Comparison of ENCODE assay signal across 24 mouse cellular contexts in genomic region chr8:92029954-92030353, GRCm38 (mm10).
DNase-seq lines count a peak whose midpoint lies in the region; ATAC-seq and TF ChIP-seq lines count a peak whose summit lies in the region.
"Had no signal": no experiment of that assay in that cellular context is flagged by ENCODE, and none has a peak within 500 bp of the region (broad histone marks: within the 10 kb centered on the region; RNA-seq: fewer than 3 reads in every experiment).

No protein-coding gene starts in this region.

- no peak overlapping the region for H3K4me2 ChIP-seq in forebrain, postnatal 0 days (ENCODE audit: low read depth)
- 0 out of 2 replicates have a peak overlapping the region, but pooled peaks have one; percentile 21 for H3K4me2 ChIP-seq in hindbrain, embryonic 12.5 days (replicated peaks)
- H3K4me2 ChIP-seq in midbrain, embryonic 11.5 days = no peak overlapping the region
- H3K4me2 ChIP-seq in intestine, embryonic 15.5 days (replicated peaks) = no peak overlapping the region
- H3K4me2 ChIP-seq: heart, embryonic 11.5 days; limb, embryonic 15.5 days had no signal

- H3K27ac ChIP-seq in forebrain, postnatal 0 days (ENCODE audit: low read depth, low read length) = no peak overlapping the region
- H3K27ac ChIP-seq in forebrain, embryonic 10.5 days = no peak overlapping the region
- peak overlapping the region; percentile 37 for H3K27ac ChIP-seq in hindbrain, embryonic 12.5 days
- H3K27ac ChIP-seq in midbrain, embryonic 11.5 days (ENCODE audit: low read depth, low read length) = no peak overlapping the region
- H3K27ac ChIP-seq in intestine, embryonic 15.5 days = no peak overlapping the region
- H3K27ac ChIP-seq: left cerebral cortex, adult 2 months; limb, embryonic 15.5 days; liver, embryonic 14.5 days; macrophage had no signal

- H3K4me3 ChIP-seq in forebrain, postnatal 0 days (ENCODE audit: low read depth, low read length) = no peak overlapping the region
- no peak overlapping the region for H3K4me3 ChIP-seq in forebrain, embryonic 10.5 days
- no peak overlapping the region for H3K4me3 ChIP-seq in hindbrain, embryonic 12.5 days
- H3K4me3 ChIP-seq in midbrain, embryonic 11.5 days (ENCODE audit: low read depth, low read length) = no peak overlapping the region
- no peak overlapping the region for H3K4me3 ChIP-seq in intestine, embryonic 15.5 days (replicated peaks)
- H3K4me3 ChIP-seq: left cerebral cortex, adult 2 months; limb, embryonic 15.5 days; myocyte had no signal

- no peak overlapping the region for H3K9ac ChIP-seq in forebrain, postnatal 0 days
- H3K9ac ChIP-seq in hindbrain, embryonic 12.5 days = no peak overlapping the region
- no peak overlapping the region for H3K9ac ChIP-seq in midbrain, embryonic 11.5 days (ENCODE audit: low read length)
- H3K9ac ChIP-seq in intestine, embryonic 15.5 days = no peak overlapping the region
- H3K9ac ChIP-seq: limb, embryonic 15.5 days; liver, embryonic 14.5 days had no signal

- H3K36me3 ChIP-seq in forebrain, postnatal 0 days (ENCODE audit: insufficient read depth) = no peaks in the 10 kb centered on the region
- H3K36me3 ChIP-seq in forebrain, embryonic 10.5 days (replicated peaks) = no peaks in the 10 kb centered on the region
- H3K36me3 ChIP-seq in hindbrain, embryonic 12.5 days = no peaks in the 10 kb centered on the region
- H3K36me3 ChIP-seq in midbrain, embryonic 11.5 days (ENCODE audit: control insufficient read depth, insufficient read depth, low read length) = no peaks in the 10 kb centered on the region
- H3K36me3 ChIP-seq in intestine, embryonic 15.5 days = no peaks in the 10 kb centered on the region
- H3K36me3 ChIP-seq: limb, embryonic 15.5 days had no signal

- ATAC-seq in forebrain, postnatal 0 days = no peak
- ATAC-seq in hindbrain, embryonic 12.5 days (ENCODE audit: low FRiP score) = no peak
- no peak for ATAC-seq in midbrain, embryonic 11.5 days (ENCODE audit: low FRiP score)
- no peak for ATAC-seq in intestine, embryonic 15.5 days
- ATAC-seq: activated CD4-positive, CD25-positive, alpha-beta regulatory T cell, adult 4 months; intestine, postnatal 0 days; lung, postnatal 0 days had no signal

- no peak for TF ChIP-seq CTCF in forebrain, postnatal 0 days (IDR thresholded peaks at IDR 0.05; ENCODE audit: low read depth)
- TF ChIP-seq CTCF in brain, embryonic 14.5 days (IDR thresholded peaks at IDR 0.05; ENCODE audit: borderline replicate concordance, extremely low read depth, insufficient read depth, insufficient read length) = no peak

- DNase-seq in forebrain, postnatal 0 days = peak; percentile 45
- DNase-seq in forebrain, embryonic 10.5 days (ENCODE audit: extremely low spot score, low spot score) = no peak
- peak; percentile 70 for DNase-seq in brain, embryonic 14.5 days (ENCODE audit: low read depth)
- peak; percentile 92 for DNase-seq in midbrain, embryonic 11.5 days (ENCODE audit: low spot score, missing footprints)
- no peak for DNase-seq in right cerebral cortex, postnatal 4 days
- DNase-seq in adrenal gland, postnatal 4 days (ENCODE audit: low spot score in 2 of 2) = no peak
- DNase-seq: adrenal gland, adult 8-10 months; cerebellum, adult 8-10 months; gastrocnemius, postnatal 14 days; heart, adult 11 months; kidney, postnatal 25 days; left cerebral cortex, postnatal 4 days; right cerebral cortex, postnatal 14 days had no signal

- TF ChIP-seq POLR2A in brain, embryonic 14.5 days (IDR thresholded peaks at IDR 0.05; ENCODE audit: borderline replicate concordance, extremely low read depth, insufficient read depth, insufficient read length, poor library complexity, severe bottlenecking) = no peak

- 19% methylated on average over 9 of the region's 9 CpGs for WGBS in forebrain, postnatal 0 days
- WGBS in forebrain, embryonic 10.5 days = 41% methylated on average over 9 of the region's 9 CpGs
- WGBS in hindbrain, embryonic 12.5 days = 21% methylated on average over 9 of the region's 9 CpGs
- 26% methylated on average over 9 of the region's 9 CpGs for WGBS in midbrain, embryonic 11.5 days
- 44% methylated on average over 9 of the region's 9 CpGs for WGBS in intestine, embryonic 15.5 days

- H3K9me3 ChIP-seq in forebrain, postnatal 0 days (ENCODE audit: low read length) = no peaks in the 10 kb centered on the region
- no peaks in the 10 kb centered on the region for H3K9me3 ChIP-seq in forebrain, embryonic 10.5 days
- H3K9me3 ChIP-seq in hindbrain, embryonic 12.5 days (replicated peaks) = no peaks in the 10 kb centered on the region
- no peaks in the 10 kb centered on the region for H3K9me3 ChIP-seq in midbrain, embryonic 11.5 days (ENCODE audit: control insufficient read depth, low read length)
- H3K9me3 ChIP-seq in intestine, embryonic 15.5 days = no peaks in the 10 kb centered on the region
- H3K9me3 ChIP-seq: limb, embryonic 15.5 days had no signal

- no peaks in the 10 kb centered on the region for H3K4me1 ChIP-seq in forebrain, postnatal 0 days (ENCODE audit: insufficient read depth)
- H3K4me1 ChIP-seq in forebrain, embryonic 10.5 days = peaks cover 26% of the 10 kb centered on the region
- H3K4me1 ChIP-seq in hindbrain, embryonic 12.5 days = peaks cover 20% of the 10 kb centered on the region
- peaks cover 14% of the 10 kb centered on the region; the same call in 1 of the 2 replicates for H3K4me1 ChIP-seq in midbrain, embryonic 11.5 days (ENCODE audit: control insufficient read depth, insufficient read depth, low read length)
- no peaks in the 10 kb centered on the region for H3K4me1 ChIP-seq in intestine, embryonic 15.5 days (replicated peaks)
- H3K4me1 ChIP-seq: limb, embryonic 15.5 days had no signal

- peaks cover 17% of the 10 kb centered on the region for H3K27me3 ChIP-seq in forebrain, postnatal 0 days (ENCODE audit: insufficient read depth, low read length)
- peaks cover 94% of the 10 kb centered on the region for H3K27me3 ChIP-seq in forebrain, embryonic 10.5 days (ENCODE audit: poor library complexity, severe bottlenecking)
- peaks cover 15% of the 10 kb centered on the region; the same call in 1 of the 2 replicates for H3K27me3 ChIP-seq in hindbrain, embryonic 12.5 days
- H3K27me3 ChIP-seq in midbrain, embryonic 11.5 days (ENCODE audit: control insufficient read depth, insufficient read depth, low read length) = peaks cover 2% of the 10 kb centered on the region; the same call in 1 of the 2 replicates
- H3K27me3 ChIP-seq in intestine, embryonic 15.5 days (replicated peaks) = peaks cover 10% of the 10 kb centered on the region; the same call in 1 of the 2 replicates

Comparison
In these comparisons a context has a peak if more than half of its experiments do, and no peak if none do; other contexts are left out.
1. DNase-seq: peak in forebrain, postnatal 0 days (single experiment), brain, embryonic 14.5 days (single experiment) and midbrain, embryonic 11.5 days (single experiment); none in forebrain, embryonic 10.5 days (single experiment), right cerebral cortex, postnatal 4 days (single experiment) and adrenal gland, postnatal 4 days (0 of 2).